Mouse (Mus musculus): ENCODE measurements at regions not wholly inside any gene's neighbourhood (a gene's known extent, or its start where the extent isn't known, plus 50 kb on each side); places are given as distances from the start of the nearest gene placed in this dataset.

GRCm38 (mm10) chr15:63651120-63651519 is 193.9 kb downstream of the Gsdmc2 start:
- H3K36me3 ChIP-seq (ENCODE audit: control insufficient read depth in 1 of 2, insufficient read depth in 2 of 2, low read length in 2 of 2): no peaks in the 10 kb centered on the region
- TF ChIP-seq EP300 (IDR thresholded peaks at IDR 0.05; ENCODE audit: low read depth in 1 of 2, low read length in 2 of 2): no peak
- no peak for TF ChIP-seq NELFE (IDR thresholded peaks at IDR 0.05; ENCODE audit: low read depth, low read length)
- TF ChIP-seq POLR2A (IDR thresholded peaks at IDR 0.05; ENCODE audit: control insufficient read depth in 1 of 2, insufficient read depth in 1 of 2, low read depth in 1 of 2, low read length in 2 of 2, poor library complexity in 1 of 2): no peak
- TF ChIP-seq POLR2AphosphoS2 (IDR thresholded peaks at IDR 0.05; ENCODE audit: low read length): no peak
- no peak for TF ChIP-seq POLR2AphosphoS5 (IDR thresholded peaks at IDR 0.05; ENCODE audit: borderline replicate concordance, low read depth, low read length)
- TF ChIP-seq MXI1 (IDR thresholded peaks at IDR 0.05; ENCODE audit: low read depth, low read length): no peak
- no peak for TF ChIP-seq RCOR1 (IDR thresholded peaks at IDR 0.05; ENCODE audit: low read depth, low read length)
- TF ChIP-seq E2F4 (IDR thresholded peaks at IDR 0.05; ENCODE audit: borderline replicate concordance, low read depth, low read length): no peak
- no peak for TF ChIP-seq ZMIZ1 (IDR thresholded peaks at IDR 0.05; ENCODE audit: low read depth, low read length)
- TF ChIP-seq NRF1 (IDR thresholded peaks at IDR 0.05; ENCODE audit: insufficient read depth, low read depth, low read length, poor library complexity, severe bottlenecking): no peak
- TF ChIP-seq CHD2 (IDR thresholded peaks at IDR 0.05; ENCODE audit: low read length): no peak
- no peak for TF ChIP-seq ZNF384 (IDR thresholded peaks at IDR 0.05; ENCODE audit: low read depth, low read length)
- TF ChIP-seq GABPA (IDR thresholded peaks at IDR 0.05; ENCODE audit: low read depth, low read length): no peak
- no peak for TF ChIP-seq ETS1 (IDR thresholded peaks at IDR 0.05; ENCODE audit: low read depth, low read length)
- TF ChIP-seq ELF1 (IDR thresholded peaks at IDR 0.05; ENCODE audit: low read depth, low read length): no peak
- TF ChIP-seq BHLHE40 (IDR thresholded peaks at IDR 0.05; ENCODE audit: borderline replicate concordance, low read depth, low read length): no peak
- no peak for TF ChIP-seq KAT2A (conservative IDR thresholded peaks at IDR 0.05; ENCODE audit: low read depth, low read length)
- no peak for TF ChIP-seq GATA1 (IDR thresholded peaks at IDR 0.05; ENCODE audit: low read depth, low read length)

GRCm38 (mm10) chr15:63648142-63648989 is 196.6 kb downstream of the Gsdmc2 start:
- Histone ChIP-seq H3K79me2 (ENCODE audit: control insufficient read depth, insufficient read depth, low read length, poor library complexity) (no peaks in the 10 kb centered on the region), H3K4me1 (ENCODE audit: control insufficient read depth in 1 of 2, insufficient read depth in 2 of 2, low read length in 2 of 2) (no peaks in the 10 kb centered on the region), H3K27me3 (ENCODE audit: control insufficient read depth in 1 of 2, insufficient read depth in 2 of 2, low read length in 2 of 2) (no peaks in the 10 kb centered on the region), H3K27ac (ENCODE audit: control insufficient read depth, low read depth, low read length) (no peak overlapping the region), H3K9ac (ENCODE audit: control insufficient read depth, low read depth, low read length, poor library complexity, severe bottlenecking) (no peak overlapping the region), H3K4me3 (ENCODE audit: control insufficient read depth in 1 of 2, insufficient read depth in 1 of 2, low read depth in 2 of 2, low read length in 2 of 2) (no peak overlapping the region), H3K36me3 (ENCODE audit: control insufficient read depth in 1 of 2, insufficient read depth in 2 of 2, low read length in 2 of 2) (no peaks in the 10 kb centered on the region), H3K9me3 (replicated peaks; ENCODE audit: insufficient read depth, low read length) (no peaks in the 10 kb centered on the region)
- no peak for TF ChIP-seq E2F4 (IDR thresholded peaks at IDR 0.05; ENCODE audit: borderline replicate concordance, low read depth, low read length)
- TF ChIP-seq TCF12 (IDR thresholded peaks at IDR 0.05; ENCODE audit: low read depth, low read length): no peak
- no peak for TF ChIP-seq JUND (IDR thresholded peaks at IDR 0.05; ENCODE audit: low read depth, low read length)
- no peak for TF ChIP-seq ETS1 (IDR thresholded peaks at IDR 0.05; ENCODE audit: low read depth, low read length)
- no peak for TF ChIP-seq MEF2A (IDR thresholded peaks at IDR 0.05; ENCODE audit: extremely low read depth, insufficient replicate concordance, low read depth, low read length, poor library complexity, severe bottlenecking)
- no peak for TF ChIP-seq GATA1 (IDR thresholded peaks at IDR 0.05; ENCODE audit: low read depth, low read length)
- no peak for TF ChIP-seq SIN3A (IDR thresholded peaks at IDR 0.05; ENCODE audit: low read length)
- TF ChIP-seq POLR2AphosphoS5 (IDR thresholded peaks at IDR 0.05; ENCODE audit: borderline replicate concordance, low read depth, low read length): no peak
- no peak for TF ChIP-seq ZKSCAN1 (IDR thresholded peaks at IDR 0.05; ENCODE audit: low read depth, low read length)
- TF ChIP-seq POLR2AphosphoS2 (IDR thresholded peaks at IDR 0.05; ENCODE audit: low read length): no peak
- no peak for TF ChIP-seq MYC (IDR thresholded peaks at IDR 0.05; ENCODE audit: low read depth, low read length)
- TF ChIP-seq EP300 (IDR thresholded peaks at IDR 0.05; ENCODE audit: low read depth in 1 of 2, low read length in 2 of 2): no peak
- TF ChIP-seq TBP (IDR thresholded peaks at IDR 0.05; ENCODE audit: low read depth, low read length): no peak
- TF ChIP-seq MAX (IDR thresholded peaks at IDR 0.05; ENCODE audit: low read length): no peak
- TF ChIP-seq RAD21 (IDR thresholded peaks at IDR 0.05; ENCODE audit: low read depth, low read length): no peak
- no peak for DNase-seq (ENCODE audit: low read depth, low spot score)

More at GRCm38 (mm10) chr15:63651120-63651519, 193.9 kb downstream of the Gsdmc2 start:
- Histone ChIP-seq H3K27ac (ENCODE audit: control insufficient read depth, low read depth, low read length) (no peak overlapping the region), H3K27me3 (ENCODE audit: control insufficient read depth in 1 of 2, insufficient read depth in 2 of 2, low read length in 2 of 2) (no peaks in the 10 kb centered on the region), H3K4me1 (ENCODE audit: control insufficient read depth in 1 of 2, insufficient read depth in 2 of 2, low read length in 2 of 2) (no peaks in the 10 kb centered on the region), H3K79me2 (ENCODE audit: control insufficient read depth, insufficient read depth, low read length, poor library complexity) (no peaks in the 10 kb centered on the region), H3K4me3 (ENCODE audit: control insufficient read depth in 1 of 2, insufficient read depth in 1 of 2, low read depth in 2 of 2, low read length in 2 of 2) (no peak overlapping the region), H3K9ac (ENCODE audit: control insufficient read depth, low read depth, low read length, poor library complexity, severe bottlenecking) (no peak overlapping the region), H3K9me3 (replicated peaks; ENCODE audit: insufficient read depth, low read length) (no peaks in the 10 kb centered on the region)
- DNase-seq (ENCODE audit: low read depth, low spot score): no peak
